ENCODE assay signal across 8 mouse cellular contexts in genomic region chr13:45507274-45508229, GRCm38 (mm10). TPM values are rescaled to one million over a fixed set of nuclear protein-coding genes. Genes with fewer than 3 reads are reported as not detected.
DNase-seq lines count a peak whose midpoint lies in the region; ATAC-seq and TF ChIP-seq lines count a peak whose summit lies in the region.

Gene Gmpr, plus strand, starts transcription at chr13:45507444.

- peak within 1 kb of the TSS; percentile 60 for H3K4me3 ChIP-seq in embryonic facial prominence, embryonic 13.5 days
- H3K4me3 ChIP-seq in heart, embryonic 10.5 days = peak within 1 kb of the TSS; percentile 74
- H3K4me3 ChIP-seq in kidney, embryonic 16.5 days (ENCODE audit: low read length) = peak within 1 kb of the TSS; percentile 69
- peak within 1 kb of the TSS; percentile 82 for H3K4me3 ChIP-seq in liver, embryonic 11.5 days (ENCODE audit: low read depth, low read length)
- H3K4me3 ChIP-seq in stomach, postnatal 0 days (ENCODE audit: low read depth, low read length) = peak within 1 kb of the TSS; percentile 56

- TF ChIP-seq EP300 in stomach, postnatal 0 days (optimal IDR thresholded peaks at IDR 0.05) = no peak

- WGBS in embryonic facial prominence, embryonic 13.5 days = 1% methylated on average over 63 of the region's 63 CpGs
- under 1% methylated on average over 63 of the region's 63 CpGs for WGBS in heart, embryonic 10.5 days
- under 1% methylated on average over 63 of the region's 63 CpGs for WGBS in kidney, embryonic 16.5 days
- under 1% methylated on average over 63 of the region's 63 CpGs for WGBS in liver, embryonic 11.5 days
- WGBS in stomach, postnatal 0 days = under 1% methylated on average over 63 of the region's 63 CpGs

- H3K4me2 ChIP-seq in embryonic facial prominence, embryonic 13.5 days = peak within 1 kb of the TSS; percentile 97
- peak within 1 kb of the TSS; percentile 98 for H3K4me2 ChIP-seq in kidney, embryonic 16.5 days (replicated peaks; ENCODE audit: low read depth, low read length)
- peak within 1 kb of the TSS; percentile 88 for H3K4me2 ChIP-seq in liver, embryonic 11.5 days
- H3K4me2 ChIP-seq in stomach, postnatal 0 days (replicated peaks; ENCODE audit: low read depth) = peak within 1 kb of the TSS; percentile 91

- no peaks in the 10 kb centered on the region for H3K36me3 ChIP-seq in embryonic facial prominence, embryonic 13.5 days
- H3K36me3 ChIP-seq in heart, embryonic 10.5 days = no peaks in the 10 kb centered on the region
- no peaks in the 10 kb centered on the region for H3K36me3 ChIP-seq in kidney, embryonic 16.5 days (ENCODE audit: insufficient read depth, low read length)
- H3K36me3 ChIP-seq in liver, embryonic 11.5 days (ENCODE audit: control insufficient read depth, insufficient read depth, low read length) = no peaks in the 10 kb centered on the region
- no peaks in the 10 kb centered on the region for H3K36me3 ChIP-seq in stomach, postnatal 0 days (ENCODE audit: control insufficient read depth, insufficient read depth, low read length)

- H3K27ac ChIP-seq in embryonic facial prominence, embryonic 13.5 days = peak within 1 kb of the TSS; percentile 60
- peak within 1 kb of the TSS; percentile 93 for H3K27ac ChIP-seq in heart, embryonic 10.5 days
- H3K27ac ChIP-seq in kidney, embryonic 16.5 days (ENCODE audit: low read length) = peak within 1 kb of the TSS; percentile 86
- H3K27ac ChIP-seq in liver, embryonic 11.5 days (ENCODE audit: low read depth, low read length) = peak within 1 kb of the TSS; percentile 82
- H3K27ac ChIP-seq in stomach, postnatal 0 days (replicated peaks) = peak within 1 kb of the TSS; percentile 86

- peaks cover 9% of the 10 kb centered on the region; the same call in 1 of the 2 replicates for H3K27me3 ChIP-seq in embryonic facial prominence, embryonic 13.5 days
- no peaks in the 10 kb centered on the region for H3K27me3 ChIP-seq in heart, embryonic 10.5 days (ENCODE audit: insufficient read depth, poor library complexity, severe bottlenecking)
- H3K27me3 ChIP-seq in kidney, embryonic 16.5 days (ENCODE audit: insufficient read depth, low read length) = no peaks in the 10 kb centered on the region
- no peaks in the 10 kb centered on the region for H3K27me3 ChIP-seq in liver, embryonic 11.5 days (replicated peaks; ENCODE audit: control insufficient read depth, insufficient read depth, low read length)
- no peaks in the 10 kb centered on the region for H3K27me3 ChIP-seq in stomach, postnatal 0 days (ENCODE audit: control insufficient read depth, insufficient read depth, low read length)

- H3K9ac ChIP-seq in embryonic facial prominence, embryonic 13.5 days = peak within 1 kb of the TSS; percentile 73
- peak within 1 kb of the TSS; percentile 81 for H3K9ac ChIP-seq in kidney, embryonic 16.5 days (replicated peaks; ENCODE audit: low read length)
- H3K9ac ChIP-seq in liver, embryonic 11.5 days (ENCODE audit: low read depth, low read length) = peak within 1 kb of the TSS; percentile 96
- H3K9ac ChIP-seq in stomach, postnatal 0 days (ENCODE audit: low read length) = peak within 1 kb of the TSS; percentile 64

- no peaks in the 10 kb centered on the region for H3K9me3 ChIP-seq in embryonic facial prominence, embryonic 13.5 days
- no peaks in the 10 kb centered on the region for H3K9me3 ChIP-seq in heart, embryonic 10.5 days
- no peaks in the 10 kb centered on the region for H3K9me3 ChIP-seq in kidney, embryonic 16.5 days (ENCODE audit: low read length)
- no peaks in the 10 kb centered on the region for H3K9me3 ChIP-seq in liver, embryonic 11.5 days (ENCODE audit: control insufficient read depth, low read length)
- no peaks in the 10 kb centered on the region for H3K9me3 ChIP-seq in stomach, postnatal 0 days (ENCODE audit: control insufficient read depth, low read length)

- peak; percentile 77 for ATAC-seq in embryonic facial prominence, embryonic 13.5 days (ENCODE audit: insufficient number of reproducible peaks, insufficient read depth, low FRiP score, low TSS enrichment, low read depth)
- ATAC-seq in kidney, embryonic 16.5 days (ENCODE audit: low FRiP score, low TSS enrichment) = peak; percentile 87
- peak; percentile 83 for ATAC-seq in liver, embryonic 11.5 days (replicated peaks; ENCODE audit: low FRiP score)
- peak; percentile 81 for ATAC-seq in stomach, postnatal 0 days (ENCODE audit: low FRiP score, low TSS enrichment)

- H3K4me1 ChIP-seq in embryonic facial prominence, embryonic 13.5 days = peaks cover 31% of the 10 kb centered on the region
- H3K4me1 ChIP-seq in heart, embryonic 10.5 days = peaks cover 42% of the 10 kb centered on the region
- peaks cover 40% of the 10 kb centered on the region for H3K4me1 ChIP-seq in kidney, embryonic 16.5 days (ENCODE audit: insufficient read depth, low read length)
- peaks cover 35% of the 10 kb centered on the region for H3K4me1 ChIP-seq in liver, embryonic 11.5 days (replicated peaks; ENCODE audit: control insufficient read depth, insufficient read depth, low read length)
- H3K4me1 ChIP-seq in stomach, postnatal 0 days (replicated peaks; ENCODE audit: control insufficient read depth, insufficient read depth) = no peaks in the 10 kb centered on the region

- TF ChIP-seq CTCF in stomach, postnatal 0 days (IDR thresholded peaks at IDR 0.05; ENCODE audit: low read depth) = peak; percentile 22; the same call in 1 of the 2 replicates

- peak; percentile 51 for DNase-seq in 3T3-L1 (ENCODE audit: low read depth, low spot score)
- peak; percentile 44 to 45 for DNase-seq in adrenal gland, postnatal 4 days (ENCODE audit: low spot score in 2 of 2)
- peak; percentile 95 for DNase-seq in heart, embryonic 10.5 days (ENCODE audit: low spot score)
- peak; percentile 87 for DNase-seq in liver, embryonic 11.5 days (ENCODE audit: low spot score)
- DNase-seq in naive thymus-derived CD4-positive, alpha-beta T cell, adult 2 months (ENCODE audit: low read depth) = peak; percentile 18
- DNase-seq in stomach, postnatal 0 days (ENCODE audit: low spot score) = peak; percentile 74

RNA-seq across cellular contexts. Expression of gene Gmpr, which starts in this region (rescaled TPM):
- 10 to 100 TPM; 48.7 to 54.5 TPM for total RNA-seq in adrenal gland, postnatal 4 days (2021)
- polyA plus RNA-seq in embryonic facial prominence, embryonic 13.5 days (2015; fragmentation: Nextera tagmentation; extraction: Ambion mirVana) = 27.7 and 36.9 TPM in 2 replicates
- 133 and 207 TPM in 2 replicates for polyA plus RNA-seq in heart, embryonic 10.5 days (2016; fragmentation: Nextera tagmentation; extraction: Ambion mirVana)
- polyA plus RNA-seq in kidney, embryonic 16.5 days (2015; fragmentation: Nextera tagmentation; extraction: Ambion mirVana) = 56.6 and 62.4 TPM in 2 replicates
- 200 and 221 TPM in 2 replicates for polyA plus RNA-seq in liver, embryonic 11.5 days (2014; fragmentation: Nextera tagmentation; extraction: Ambion mirVana)
- 38.7 and 40.3 TPM in 2 replicates for polyA plus RNA-seq in stomach, postnatal 0 days (2015; fragmentation: Nextera tagmentation; extraction: Ambion mirVana)

Comparison
In these comparisons a context has a peak if more than half of its experiments do, and no peak if none do; other contexts are left out.
1. Peak in every context shown above with its lines: DNase-seq, ATAC-seq, H3K4me3 ChIP-seq and H3K27ac ChIP-seq.
2. DNase-seq: peak in every context shown above with its lines; median percentile 95 in heart, embryonic 10.5 days; 87 in liver, embryonic 11.5 days; 74 in stomach, postnatal 0 days; 51 in 3T3-L1; 44 in adrenal gland, postnatal 4 days; 18 in naive thymus-derived CD4-positive, alpha-beta T cell, adult 2 months.